Mouse (Mus musculus): ENCODE measurements around the gene Gm21852.
"Not testable (repeated sequence)": the region's sequence is repeated elsewhere in the genome, so short reads cannot be mapped to it uniquely, and the experiment has no call there.

Gene Gm21852

DNA sequence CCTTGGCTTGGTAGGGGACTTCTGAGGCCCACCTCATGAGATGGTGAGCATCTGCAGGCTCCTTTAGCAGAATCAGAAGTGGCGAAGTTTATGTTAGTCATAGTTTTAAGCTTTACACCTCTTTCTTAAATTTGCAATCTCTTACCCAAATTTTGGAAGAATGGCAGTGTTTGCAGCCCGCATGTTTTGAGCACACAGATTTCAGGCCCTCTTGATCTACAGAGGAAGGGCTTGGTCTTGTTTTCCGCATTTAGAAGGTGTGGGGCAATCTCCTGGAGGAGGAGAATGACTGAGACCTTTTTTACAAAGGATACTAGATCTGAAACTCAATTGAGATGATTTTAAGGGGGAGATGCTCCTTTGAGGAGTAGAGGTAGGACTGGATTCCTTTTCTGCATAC lies at the start of gene Gm21852:
Gene Gm21852 (minus strand): TSS at position 101 of the 400 bp plus-strand sequence.
- DNase-seq (ENCODE audit: low read depth, low spot score): not testable (repeated sequence)
